Mouse (Mus musculus): ENCODE data around the gene Snx10.
"Not testable (repeated sequence)": the region's sequence is repeated elsewhere in the genome, so short reads cannot be mapped to it uniquely, and the experiment has no call there.

The Snx10 gene

DNA sequence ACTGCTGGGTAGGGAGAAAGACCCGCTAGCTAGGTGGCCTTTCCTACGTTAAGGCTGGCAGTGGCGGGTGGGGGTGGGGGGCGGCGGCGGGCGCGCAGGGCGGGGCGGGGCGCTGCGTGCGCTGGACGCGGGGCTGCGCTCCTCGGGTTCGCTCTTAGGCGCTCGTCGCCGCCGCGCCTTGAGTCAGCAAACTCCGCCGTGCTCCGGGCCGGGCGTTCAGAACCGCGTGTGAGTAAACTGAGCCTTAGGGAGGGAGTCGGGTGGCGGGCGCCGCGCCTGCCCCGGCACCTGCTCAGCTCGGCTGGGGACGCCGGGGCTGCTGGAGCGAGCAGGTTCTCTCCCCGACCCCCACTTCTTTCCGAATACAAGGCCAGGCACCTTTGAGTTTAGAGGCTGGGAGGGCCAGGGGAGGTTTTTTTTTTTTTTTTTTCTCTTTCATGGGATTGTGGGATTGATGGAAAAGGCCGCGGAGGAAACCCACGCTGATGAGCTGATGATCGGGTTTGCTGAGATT, at the start of gene Snx10:
Snx10 (plus strand) TSS at position 95 of the 514 bp plus-strand sequence.
- peak; percentile 72 for DNase-seq

DNA sequence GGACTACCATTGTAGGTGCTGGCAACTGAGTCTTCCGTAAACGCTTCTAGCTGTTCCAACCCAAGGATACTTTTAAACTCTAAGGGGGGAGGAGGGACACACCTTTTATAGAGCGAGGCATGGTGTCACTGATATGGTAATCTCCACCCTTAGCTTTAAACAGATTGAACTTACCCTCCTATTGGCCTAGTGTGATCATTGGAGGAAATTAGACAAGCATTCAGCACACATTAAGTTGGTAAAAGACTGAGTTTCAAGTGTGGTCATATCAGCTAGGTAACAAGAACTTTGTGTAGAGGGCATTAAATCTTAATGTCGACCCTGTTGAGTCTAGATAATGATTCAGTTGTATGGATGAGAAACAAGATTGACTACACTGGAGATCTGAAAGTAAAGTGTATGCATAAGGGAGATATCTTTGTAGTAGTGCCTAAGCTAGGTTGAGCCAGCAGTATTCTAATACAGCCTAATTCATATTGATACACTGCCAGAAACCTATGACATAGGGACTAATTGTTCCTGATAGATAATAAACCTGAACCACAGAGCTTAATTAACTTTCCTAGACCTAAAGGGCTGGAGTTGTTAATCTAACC, 44.5 kb upstream of the Snx10 start:
- DNase-seq = no peak

GRCm38 (mm10) chr6:51481548-51481947, 42.2 kb upstream of the Snx10 start:
- DNase-seq = no peak

- no peak for DNase-seq
Measured at GRCm38 (mm10) chr6:51483861-51484260, 39.8 kb upstream of the Snx10 start.

GRCm38 (mm10) chr6:51484556-51484955, 39.1 kb upstream of the Snx10 start:
- DNase-seq = not testable (repeated sequence)

- no peak for DNase-seq
Measured at GRCm38 (mm10) chr6:51485646-51486045, 38.1 kb upstream of the Snx10 start.

GRCm38 (mm10) chr6:51486076-51486710, 37.5 kb upstream of the Snx10 start:
- no peak for DNase-seq

GRCm38 (mm10) chr6:51486731-51487130, 37.0 kb upstream of the Snx10 start:
- no peak for DNase-seq

- no peak for DNase-seq
Measured at GRCm38 (mm10) chr6:51489787-51490186, 33.9 kb upstream of the Snx10 start.

DNA sequence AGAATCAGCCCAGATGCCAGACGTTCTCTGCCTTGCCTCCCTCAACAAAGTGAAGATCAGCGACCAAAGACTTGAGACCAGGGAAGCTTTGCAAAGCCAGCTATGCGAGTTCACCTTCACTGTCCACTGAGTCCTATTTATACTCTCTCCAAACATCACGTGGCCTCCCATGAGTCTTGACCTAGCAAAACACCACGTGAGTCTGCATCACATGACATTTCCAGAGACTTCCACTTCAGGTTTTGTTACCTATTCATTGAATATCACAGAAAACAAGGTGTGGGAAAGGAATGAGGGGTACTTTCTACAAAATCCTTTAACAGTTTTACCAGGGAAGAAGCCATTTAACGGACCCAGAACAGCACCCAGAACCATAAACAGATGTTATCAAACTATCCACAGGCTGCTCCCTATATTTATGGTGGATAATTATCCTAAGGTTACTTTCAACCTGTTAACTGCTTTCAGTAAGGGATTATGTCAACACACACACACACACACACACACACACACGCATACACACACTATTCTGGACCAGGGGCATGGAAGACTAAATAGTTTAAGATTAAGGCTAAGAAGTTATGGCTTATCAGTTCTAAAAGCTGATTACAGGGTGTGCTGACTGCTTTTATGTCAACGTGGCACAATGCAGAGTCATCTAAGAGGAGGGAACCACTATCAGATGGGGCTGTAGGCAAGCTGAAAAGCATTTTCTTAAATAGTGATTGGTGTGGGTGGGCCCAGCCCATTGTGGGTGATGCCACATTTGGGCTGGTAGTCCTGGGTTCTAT, 26.2 kb upstream of the Snx10 start:
- DNase-seq = no peak

GRCm38 (mm10) chr6:51505671-51506070, 18.0 kb upstream of the Snx10 start:
- DNase-seq = no peak

DNA sequence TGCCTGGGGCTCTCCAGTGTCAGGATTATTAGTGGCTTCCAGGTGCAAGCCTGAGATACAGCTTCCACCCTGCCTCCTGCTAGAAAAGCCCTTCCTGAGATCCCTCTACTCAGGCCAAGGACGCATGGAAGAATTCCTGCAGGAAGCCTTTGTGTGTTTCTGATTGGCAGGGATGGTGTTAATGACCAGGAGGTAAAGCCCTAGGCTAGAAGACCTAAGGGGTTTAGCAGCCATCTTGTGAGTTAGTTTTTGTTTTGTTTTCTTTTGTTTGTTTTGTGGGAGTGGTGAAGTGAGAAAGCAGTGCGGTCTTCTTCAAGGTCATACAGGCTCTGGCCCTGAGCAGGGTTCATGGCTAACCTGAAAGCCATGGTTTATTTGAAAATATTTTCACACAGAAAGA, 16.1 kb upstream of the Snx10 start:
- no peak for DNase-seq

DNA sequence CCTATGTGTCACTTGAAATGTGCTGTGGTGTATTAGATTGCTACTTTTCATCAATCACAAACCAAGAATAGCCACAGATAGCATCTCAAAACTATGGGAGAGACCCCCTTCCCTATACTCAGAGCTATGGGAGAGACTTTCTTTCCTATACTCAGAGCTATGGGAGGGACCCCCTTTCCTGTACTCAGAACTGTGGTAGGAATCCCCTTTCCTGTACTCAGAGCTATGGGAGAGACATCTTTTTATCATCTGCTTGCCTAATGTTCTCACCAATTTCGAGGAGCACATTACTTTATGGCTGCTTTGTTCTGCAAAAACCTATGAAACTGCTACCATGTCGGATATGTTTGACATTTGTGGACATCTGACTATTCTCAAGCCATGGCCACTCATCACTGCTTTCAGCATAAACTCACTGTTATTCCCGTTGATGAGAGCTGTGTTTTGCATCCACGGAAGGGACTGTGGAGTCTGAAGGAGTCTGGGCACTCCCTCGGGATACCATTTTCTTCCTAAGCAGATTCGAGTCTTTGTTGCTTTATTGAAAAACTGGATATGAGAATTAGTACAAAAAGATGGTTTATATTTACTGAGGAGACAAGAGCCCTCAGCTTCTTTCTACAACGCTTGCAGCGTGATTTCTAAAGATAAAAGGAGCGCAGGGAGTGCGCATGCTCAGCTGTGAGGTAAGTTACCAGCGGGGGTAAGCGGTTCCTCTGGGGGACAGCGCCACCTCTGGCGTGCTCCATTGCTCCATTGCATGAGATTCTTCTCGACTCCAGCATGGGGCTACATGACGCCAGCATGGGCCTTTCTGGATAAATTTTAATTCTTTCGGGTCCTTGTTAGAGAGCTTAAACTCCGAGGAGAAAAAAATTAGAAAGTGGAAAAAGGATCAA, 14.7 kb upstream of the Snx10 start:
- peak; percentile 55 for DNase-seq

GRCm38 (mm10) chr6:51510094-51510493, 13.6 kb upstream of the Snx10 start:
- DNase-seq = no peak

DNA sequence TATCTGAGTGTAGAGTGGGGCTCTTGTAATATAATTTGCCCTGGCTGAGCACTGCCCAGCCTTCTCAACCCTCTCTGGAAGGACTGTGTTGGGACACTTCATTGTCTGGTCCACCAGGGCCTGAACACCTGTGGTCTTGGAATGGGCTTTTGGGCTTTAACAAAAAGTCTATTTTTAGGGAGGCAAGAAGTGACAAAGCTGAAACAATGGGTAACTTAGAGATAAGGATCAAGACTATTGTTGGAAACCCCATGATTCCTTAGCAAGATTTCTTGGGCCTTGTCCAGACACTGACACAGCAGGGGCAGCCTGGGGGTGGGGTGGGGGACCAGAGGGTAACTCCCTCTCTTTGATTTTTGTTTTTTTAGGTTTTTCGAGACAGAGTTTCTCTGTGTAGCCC, 12.8 kb upstream of the Snx10 start:
- DNase-seq = no peak

DNA sequence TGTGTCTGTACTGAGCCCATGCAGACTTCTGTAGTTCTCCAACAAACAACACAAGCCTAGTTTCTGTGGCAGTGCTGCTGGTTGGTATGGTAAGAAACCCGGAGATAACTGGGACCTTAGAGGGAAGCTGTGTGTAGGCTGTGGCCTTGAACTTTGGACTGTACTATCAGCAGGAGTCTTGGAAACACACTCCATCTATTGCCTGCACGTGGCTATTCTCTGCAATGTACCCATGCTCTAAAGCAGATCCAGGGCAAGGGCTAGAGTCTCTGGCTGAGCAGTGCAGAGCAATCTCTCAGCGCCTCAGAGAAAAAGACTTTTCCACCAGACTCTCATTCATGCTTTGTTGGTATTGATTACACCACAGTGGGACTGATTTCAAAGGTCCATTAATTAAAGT, 10.0 kb upstream of the Snx10 start:
- no peak for DNase-seq

- no peak for DNase-seq
Measured at GRCm38 (mm10) chr6:51514860-51515259, 8.8 kb upstream of the Snx10 start.

DNA sequence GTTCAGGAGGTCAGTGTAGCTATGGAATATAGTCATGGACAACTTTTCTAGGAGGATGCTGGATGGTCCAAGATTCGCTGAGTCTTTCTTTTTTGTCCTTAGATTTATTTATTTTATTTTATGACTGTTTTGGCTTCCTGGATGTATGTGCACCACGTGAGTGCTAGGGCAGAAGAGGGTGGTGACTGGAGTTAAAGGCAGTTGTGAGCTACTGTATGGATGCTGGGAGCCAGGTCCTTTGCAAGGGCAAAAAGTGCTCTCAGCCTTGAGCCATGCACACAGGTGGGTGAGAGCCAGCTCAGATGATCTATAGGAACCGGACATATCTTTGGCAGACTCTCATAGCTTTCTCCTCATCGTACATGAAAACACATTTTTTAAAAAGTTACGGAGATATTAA, 391 bp upstream of the Snx10 start:
- DNase-seq = no peak

DNA sequence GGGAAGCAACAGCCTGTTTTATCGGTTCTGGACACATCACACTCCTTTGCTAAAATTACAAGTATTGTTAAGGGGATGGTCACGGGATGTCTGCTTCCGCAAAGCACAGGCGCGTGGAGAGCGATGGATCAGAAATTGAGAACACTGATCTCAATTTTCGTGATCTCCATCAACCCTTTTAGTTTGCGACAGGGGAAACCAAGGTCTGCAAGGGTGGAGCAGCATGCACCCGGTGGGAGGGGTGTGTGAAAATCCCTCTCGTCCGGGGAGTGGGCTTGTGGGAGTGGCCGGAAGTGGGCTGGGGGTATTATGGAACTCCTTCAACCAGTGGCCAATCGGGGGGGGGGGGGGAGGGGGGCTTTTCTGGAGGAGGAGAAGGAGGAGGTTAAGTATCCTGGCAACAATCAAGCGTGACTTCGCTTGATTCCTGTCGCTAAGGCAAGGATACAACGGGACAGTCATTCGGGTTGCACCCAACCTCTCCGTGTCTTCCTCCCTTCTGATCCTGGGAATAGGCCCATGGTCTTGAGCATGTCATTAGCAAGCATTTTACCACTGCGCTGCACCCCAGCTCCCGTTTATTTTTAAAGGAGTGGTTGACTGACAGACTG, 725 bp downstream of the Snx10 start:
- DNase-seq = peak; percentile 44

DNA sequence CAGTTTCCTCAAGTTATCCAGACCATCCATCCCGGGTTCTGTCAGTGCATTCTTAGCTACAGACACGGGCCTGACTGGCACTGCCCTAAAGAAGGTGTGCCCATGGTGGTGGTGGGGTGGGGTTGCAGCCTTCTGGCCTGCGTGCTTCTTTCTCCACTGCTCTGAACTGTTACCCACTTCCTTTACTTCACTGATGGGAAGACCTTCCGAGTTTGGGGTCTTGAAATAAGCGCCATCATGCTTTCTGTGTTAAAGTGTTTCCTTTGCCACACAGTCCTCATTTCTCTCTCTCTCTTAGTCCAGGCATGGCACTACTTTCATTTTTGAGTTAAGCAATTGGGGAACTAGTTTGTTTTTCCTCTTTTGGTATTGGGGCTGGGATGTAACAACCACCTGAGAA, 1.3 kb downstream of the Snx10 start:
- DNase-seq = no peak

DNA sequence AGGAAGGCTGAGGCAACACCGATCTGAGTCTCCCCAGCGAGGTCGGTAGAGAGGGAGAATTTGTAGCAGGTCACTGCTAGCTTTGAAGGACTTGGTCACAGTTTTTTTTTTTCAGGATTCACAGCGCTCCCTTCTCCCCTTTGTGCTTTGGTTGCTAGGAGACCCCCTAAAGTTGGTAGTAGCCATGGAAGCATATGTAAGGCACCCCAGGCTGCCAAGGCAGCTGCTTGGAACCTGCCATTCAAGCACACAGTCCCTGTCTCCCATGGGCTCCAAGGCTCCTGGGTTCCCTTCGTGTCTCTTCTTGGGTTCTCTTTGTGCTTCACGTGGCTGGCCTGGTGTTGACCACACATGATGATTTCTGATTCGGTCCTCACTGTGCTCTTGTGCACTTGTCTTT, 5.8 kb downstream of the Snx10 start:
- no peak for DNase-seq

DNA sequence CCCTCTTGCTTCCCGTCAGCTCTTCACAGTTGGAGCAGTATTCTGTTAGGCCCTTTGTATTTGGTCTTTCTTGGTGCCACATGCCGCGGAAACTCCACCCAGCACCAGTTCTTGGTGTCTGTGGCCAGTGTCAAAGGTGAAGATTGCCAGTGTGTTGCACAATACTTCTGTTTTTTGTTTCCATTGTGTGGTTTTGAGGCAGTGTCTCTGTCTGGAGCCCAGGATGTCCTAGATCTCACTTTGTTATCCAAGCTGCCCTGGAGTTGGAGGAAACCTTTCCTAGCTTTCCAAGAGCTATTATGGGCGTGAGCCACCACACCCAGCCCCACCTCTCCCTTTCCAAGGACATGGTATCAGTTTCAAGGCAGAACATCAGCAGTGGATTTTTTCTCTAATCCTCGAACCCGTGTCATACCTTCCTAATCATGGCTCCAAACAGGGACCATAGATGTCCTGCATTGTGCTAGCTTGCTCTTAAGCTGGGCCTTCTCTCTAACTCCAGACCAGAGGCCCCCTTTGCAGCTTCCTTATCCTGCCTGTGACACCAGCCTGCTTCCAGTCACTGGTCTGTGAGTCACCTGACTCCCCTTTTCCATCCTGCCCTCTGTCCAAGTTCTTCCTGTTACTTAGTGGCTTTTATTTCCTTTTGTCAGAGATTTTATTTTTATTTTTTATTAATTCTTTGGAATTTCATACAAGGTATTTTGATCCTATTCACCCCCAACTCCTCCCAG, 9.9 kb downstream of the Snx10 start:
- DNase-seq = no peak
